Comparison of ENCODE assay signal across 8 mouse cellular contexts in the genomic region with DNA sequence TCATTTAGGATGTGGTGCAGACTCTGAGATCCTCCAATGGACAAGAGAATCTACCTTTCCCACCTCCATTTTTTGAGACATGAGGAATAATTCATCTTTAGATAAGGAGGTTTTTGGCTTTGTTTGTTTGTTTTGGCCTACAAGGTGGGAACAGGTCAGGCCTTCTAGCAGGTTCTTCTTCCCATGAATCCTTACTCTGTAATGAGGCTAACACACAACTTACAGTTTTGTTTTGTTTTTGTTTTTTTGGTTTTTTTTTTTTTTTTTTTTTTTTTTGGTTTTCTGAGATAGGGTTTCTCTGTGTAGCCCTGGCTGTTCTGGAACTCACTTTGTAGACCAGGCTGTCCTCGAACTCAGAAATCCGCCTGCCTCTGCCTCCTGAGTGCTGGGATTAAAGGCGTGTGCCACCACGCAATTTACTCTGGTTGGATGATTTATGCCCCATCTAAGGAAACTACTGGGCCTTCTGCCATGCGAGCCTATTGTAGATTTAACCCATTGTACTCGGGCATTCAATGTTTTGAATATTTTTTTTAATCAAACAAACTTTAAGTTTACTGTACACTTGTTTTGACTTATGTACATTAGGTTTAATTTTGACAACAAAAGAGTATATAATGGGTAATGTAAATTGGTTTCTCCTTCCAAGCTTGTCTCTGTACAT. TPM values are rescaled to one million over a fixed set of nuclear protein-coding genes. Genes with fewer than 3 reads are reported as not detected.
DNase-seq lines count a peak whose midpoint lies in the region; ATAC-seq and TF ChIP-seq lines count a peak whose summit lies in the region.

No protein-coding gene starts in this region.

- 0 out of 4 replicates have a peak, but pooled peaks cover 0 to 5% of the 10 kb centered on the region in 2 experiments for H3K4me1 ChIP-seq in heart, embryonic 14.5 days (ENCODE audit: control insufficient read depth in 2 of 2, insufficient read depth in 2 of 2, low read length in 2 of 2)
- H3K4me1 ChIP-seq in kidney, postnatal 0 days (replicated peaks; ENCODE audit: insufficient read depth, low read length) = 0 out of 2 replicates have a peak, but pooled peaks cover 6% of the 10 kb centered on the region
- H3K4me1 ChIP-seq in midbrain, embryonic 11.5 days (ENCODE audit: control insufficient read depth, insufficient read depth, low read length) = peaks cover 6% of the 10 kb centered on the region
- H3K4me1 ChIP-seq in thymus, adult 2 months (replicated peaks; ENCODE audit: control insufficient read depth, insufficient read depth, low read length) = peaks cover 3% of the 10 kb centered on the region; the same call in 1 of the 2 replicates

- H3K4me2 ChIP-seq in heart, embryonic 14.5 days (ENCODE audit: low read length) = peak overlapping the region; percentile 70
- peak overlapping the region; percentile 74 for H3K4me2 ChIP-seq in kidney, postnatal 0 days (ENCODE audit: low read length)
- peak overlapping the region; percentile 44 for H3K4me2 ChIP-seq in midbrain, embryonic 11.5 days

- no peak for DNase-seq in heart, postnatal 10 days
- peak; percentile 11 for DNase-seq in brain, embryonic 14.5 days (ENCODE audit: low read depth)
- peak; percentile 44 for DNase-seq in kidney, postnatal 0 days (ENCODE audit: low spot score)
- no peak for DNase-seq in midbrain, embryonic 11.5 days (ENCODE audit: low spot score, missing footprints)
- DNase-seq in urinary bladder, postnatal 14 days (ENCODE audit: low spot score) = no peak
- no peak for DNase-seq in thymus, postnatal 36 days
- DNase-seq in thymus, adult 2 months = no peak

- no peak for TF ChIP-seq CTCF in brain, embryonic 14.5 days (IDR thresholded peaks at IDR 0.05; ENCODE audit: borderline replicate concordance, extremely low read depth, insufficient read depth, insufficient read length)
- no peak for TF ChIP-seq CTCF in kidney, postnatal 0 days (IDR thresholded peaks at IDR 0.05; ENCODE audit: low read depth)
- TF ChIP-seq CTCF in thymus, adult 2 months (IDR thresholded peaks at IDR 0.05; ENCODE audit: borderline replicate concordance, control insufficient read depth, extremely low read depth, insufficient read depth, low read length, poor library complexity) = no peak

- H3K9me3 ChIP-seq in heart, embryonic 14.5 days (ENCODE audit: control insufficient read depth, low read length) = no peaks in the 10 kb centered on the region
- no peaks in the 10 kb centered on the region for H3K9me3 ChIP-seq in kidney, postnatal 0 days (replicated peaks; ENCODE audit: low read length)
- no peaks in the 10 kb centered on the region for H3K9me3 ChIP-seq in midbrain, embryonic 11.5 days (ENCODE audit: control insufficient read depth, low read length)

- H3K36me3 ChIP-seq in heart, embryonic 14.5 days (ENCODE audit: control insufficient read depth, insufficient read depth, low read length) = peaks cover 17% of the 10 kb centered on the region
- no peaks in the 10 kb centered on the region for H3K36me3 ChIP-seq in kidney, postnatal 0 days (ENCODE audit: insufficient read depth, low read length)
- H3K36me3 ChIP-seq in midbrain, embryonic 11.5 days (ENCODE audit: control insufficient read depth, insufficient read depth, low read length) = no peaks in the 10 kb centered on the region
- H3K36me3 ChIP-seq in thymus, adult 2 months (ENCODE audit: control insufficient read depth, insufficient read depth, low read length) = peaks cover under 1% of the 10 kb centered on the region

- H3K27me3 ChIP-seq in heart, embryonic 14.5 days (ENCODE audit: control insufficient read depth, insufficient read depth, low read length) = no peaks in the 10 kb centered on the region
- no peaks in the 10 kb centered on the region for H3K27me3 ChIP-seq in kidney, postnatal 0 days (ENCODE audit: insufficient read depth, low read length)
- no peaks in the 10 kb centered on the region for H3K27me3 ChIP-seq in midbrain, embryonic 11.5 days (ENCODE audit: control insufficient read depth, insufficient read depth, low read length)
- no peaks in the 10 kb centered on the region for H3K27me3 ChIP-seq in thymus, adult 2 months (ENCODE audit: control insufficient read depth, insufficient read depth, low read length)

- intact Hi-C loops in heart, postnatal 10 days (cut with DNase I) = loop anchor here (5.0 kb wide), 1 partner anchor 155 kb away; the partner anchor contains the start of gene Ywhah

- WGBS in heart, embryonic 14.5 days = 74% methylated on average over 6 of the region's 6 CpGs
- 45% methylated on average over 6 of the region's 6 CpGs for WGBS in kidney, postnatal 0 days
- WGBS in midbrain, embryonic 11.5 days = 85% methylated on average over 6 of the region's 6 CpGs
- 78% methylated on average over 6 of the region's 6 CpGs for WGBS in thymus, adult 2 months

- no peak overlapping the region for H3K9ac ChIP-seq in heart, embryonic 14.5 days (ENCODE audit: low read length)
- H3K9ac ChIP-seq in kidney, postnatal 0 days (ENCODE audit: low read depth, low read length) = no peak overlapping the region
- H3K9ac ChIP-seq in midbrain, embryonic 11.5 days (ENCODE audit: low read length) = no peak overlapping the region

- TF ChIP-seq POLR2A in brain, embryonic 14.5 days (IDR thresholded peaks at IDR 0.05; ENCODE audit: borderline replicate concordance, extremely low read depth, insufficient read depth, insufficient read length, poor library complexity, severe bottlenecking) = no peak
- no peak for TF ChIP-seq POLR2A in thymus, adult 2 months (IDR thresholded peaks at IDR 0.05; ENCODE audit: control insufficient read depth, extremely low read depth, insufficient read depth, low read length, poor library complexity)

- H3K4me3 ChIP-seq in heart, embryonic 14.5 days (ENCODE audit: control insufficient read depth in 1 of 2, insufficient read depth in 1 of 2, low read depth in 1 of 2, low read length in 2 of 2) = peak overlapping the region in 1 of 2 experiments; percentile 82; a peak in 2 of 4 replicates
- H3K4me3 ChIP-seq in kidney, postnatal 0 days (replicated peaks; ENCODE audit: low read depth, low read length) = peak overlapping the region; percentile 83
- no peak overlapping the region for H3K4me3 ChIP-seq in midbrain, embryonic 11.5 days (ENCODE audit: low read depth, low read length)
- H3K4me3 ChIP-seq in thymus, adult 2 months (ENCODE audit: control insufficient read depth, insufficient read depth, low read length) = no peak overlapping the region

- H3K27ac ChIP-seq in heart, embryonic 14.5 days (replicated peaks in 1 of 2; ENCODE audit: control insufficient read depth in 1 of 2, insufficient read depth in 1 of 2, low read depth in 2 of 2, low read length in 2 of 2) = peak overlapping the region in 1 of 2 experiments; percentile 82; a peak in 1 of 4 replicates
- H3K27ac ChIP-seq in kidney, postnatal 0 days = no peak overlapping the region
- H3K27ac ChIP-seq in midbrain, embryonic 11.5 days (ENCODE audit: low read depth, low read length) = no peak overlapping the region
- no peak overlapping the region for H3K27ac ChIP-seq in thymus, adult 2 months (ENCODE audit: control insufficient read depth, insufficient read depth, low read length)

- no peak for ATAC-seq in heart, embryonic 14.5 days (ENCODE audit: insufficient number of reproducible peaks, insufficient read depth, low FRiP score, low read depth)
- ATAC-seq in kidney, postnatal 0 days (replicated peaks; ENCODE audit: low FRiP score, low read depth) = no peak
- no peak for ATAC-seq in midbrain, embryonic 11.5 days (ENCODE audit: low FRiP score)

RNA-seq across cellular contexts. Expression of gene Depdc5, which starts 0.9 kb away (rescaled TPM):
- 17.1 and 17.5 TPM in 2 replicates for polyA plus RNA-seq in heart, embryonic 14.5 days (2014; fragmentation: Nextera tagmentation; extraction: Ambion mirVana)
- 10 to 100 TPM; 21.5 to 22.0 TPM for total RNA-seq in heart, postnatal 10 days (2021)
- 44.2 and 48.0 TPM in 2 replicates for polyA plus RNA-seq in brain, embryonic 14.5 days (2012; rRNA removed)
- 9.6 and 10.7 TPM in 2 replicates for polyA plus RNA-seq in kidney, postnatal 0 days (2015; fragmentation: Nextera tagmentation; extraction: Ambion mirVana)
- polyA plus RNA-seq in midbrain, embryonic 11.5 days (2014; fragmentation: Nextera tagmentation; extraction: Ambion mirVana) = 32.4 and 35.0 TPM in 2 replicates
- 25.1 and 26.5 TPM in 2 replicates for polyA plus RNA-seq in thymus, adult 2 months (2012; rRNA removed)

RNA-seq across cellular contexts. Expression of gene Prr14l, which starts 8.5 kb away (rescaled TPM):
- 8.2 and 14.1 TPM in 2 replicates for polyA plus RNA-seq in heart, embryonic 14.5 days (2014; fragmentation: Nextera tagmentation; extraction: Ambion mirVana)
- total RNA-seq in heart, postnatal 10 days (2021) = 10 to 100 TPM; 13.7 to 14.1 TPM
- polyA plus RNA-seq in brain, embryonic 14.5 days (2012; rRNA removed) = 10.1 and 15.7 TPM in 2 replicates
- 8.5 and 11.0 TPM in 2 replicates for polyA plus RNA-seq in kidney, postnatal 0 days (2015; fragmentation: Nextera tagmentation; extraction: Ambion mirVana)
- polyA plus RNA-seq in midbrain, embryonic 11.5 days (2014; fragmentation: Nextera tagmentation; extraction: Ambion mirVana) = 14.8 and 15.4 TPM in 2 replicates
- polyA plus RNA-seq in thymus, adult 2 months (2012; rRNA removed) = 27.1 and 40.2 TPM in 2 replicates

RNA-seq across cellular contexts. Expression of gene Gm20671, which starts 35.7 kb away (rescaled TPM):
- not detected in 2 replicates for polyA plus RNA-seq in heart, embryonic 14.5 days (2014; fragmentation: Nextera tagmentation; extraction: Ambion mirVana)
- total RNA-seq in heart, postnatal 10 days (2021) = under 1 TPM in 1 of 2 experiments, not detected in 1; 0.37 TPM
- 0.89 and 3.1 TPM in 2 replicates for polyA plus RNA-seq in brain, embryonic 14.5 days (2012; rRNA removed)
- not detected in 2 replicates for polyA plus RNA-seq in kidney, postnatal 0 days (2015; fragmentation: Nextera tagmentation; extraction: Ambion mirVana)
- polyA plus RNA-seq in midbrain, embryonic 11.5 days (2014; fragmentation: Nextera tagmentation; extraction: Ambion mirVana) = not detected in 2 replicates
- 26.3 and 30.5 TPM in 2 replicates for polyA plus RNA-seq in thymus, adult 2 months (2012; rRNA removed)

Comparison
In these comparisons a context has a peak if more than half of its experiments do, and no peak if none do; other contexts are left out.
1. DNase-seq: peak in brain, embryonic 14.5 days (single experiment) and kidney, postnatal 0 days (single experiment); none in heart, postnatal 10 days (0 of 2), midbrain, embryonic 11.5 days (single experiment), urinary bladder, postnatal 14 days (single experiment), thymus, postnatal 36 days (0 of 2) and thymus, adult 2 months (single experiment).
2. Peak in every context shown above with its lines, with median percentiles within 50 percentile points of each other: H3K4me2 ChIP-seq.